Mouse (Mus musculus) neural tube, embryonic 15.5 days (tissue): ENCODE measurements around the gene Pnpla7. TPM values are rescaled to one million over a fixed set of nuclear protein-coding genes. Genes with fewer than 3 reads are reported as not detected.

Experiments
- ATAC-seq: fragments of 200-750 bp; cut with Nextera tagmentation; 2 replicates; pipeline ENCODE4 v1.8.0; 2017; ENCODE audit warnings: mild to moderate bottlenecking, moderate TSS enrichment, moderate library complexity; ENCODE audit not compliant: low FRiP score
- H3K27ac ChIP-seq: fragments of 300-500 bp; sonication (generic); replicated peaks from 2 replicates; pipeline ENCODE4 v1.5.1; 2015; ENCODE audit warnings: mild to moderate bottlenecking, inconsistent platforms
- H3K27me3 ChIP-seq: fragments of 300-500 bp; sonication (generic); replicated peaks from 2 replicates; pipeline ENCODE4 v1.6.1; 2015; ENCODE audit warnings: inconsistent platforms
- H3K36me3 ChIP-seq: fragments of 300-500 bp; sonication (generic); 2 replicates; pipeline ENCODE4 v1.6.1; 2015; ENCODE audit warnings: inconsistent platforms
- H3K4me1 ChIP-seq: fragments of 300-500 bp; sonication (generic); 2 replicates; pipeline ENCODE4 v1.6.1; 2015; ENCODE audit warnings: inconsistent platforms
- H3K4me2 ChIP-seq: fragments of 300-500 bp; sonication (generic); 2 replicates; pipeline ENCODE4 v1.6.1; 2015; ENCODE audit warnings: inconsistent platforms, mild to moderate bottlenecking, moderate library complexity
- H3K4me3 ChIP-seq: fragments of 300-500 bp; sonication (generic); replicated peaks from 2 replicates; pipeline ENCODE4 v1.5.1; 2015; ENCODE audit warnings: mild to moderate bottlenecking, inconsistent platforms
- H3K9ac ChIP-seq: fragments of 300-500 bp; sonication (generic); replicated peaks from 2 replicates; pipeline ENCODE4 v1.6.1; 2015; ENCODE audit warnings: mild to moderate bottlenecking, inconsistent platforms
- H3K9me3 ChIP-seq: fragments of 300-500 bp; sonication (generic); replicated peaks from 2 replicates; pipeline ENCODE4 v1.6.1; 2016; ENCODE audit warnings: inconsistent platforms
- WGBS: fragments of 180-500 bp; shearing (Covaris S2); methylation state at CpG from one replicate; pipeline ENCODE4 v1.1.7; 2015; ENCODE audit warnings: mixed read lengths; 5-methylcytosine and 5-hydroxymethylcytosine counted together
- polyA plus RNA-seq: library from polyadenylated mRNA; unstranded; fragments of >200 nt; fragmentation: Nextera tagmentation; extraction: Ambion mirVana; gene quantifications from 2 replicates; pipeline ENCODE4 v1.2.1, GENCODE M21; 2015

Gene Pnpla7
- polyA plus RNA-seq, 1 experiment from 2014 or later = 2.8 TPM

GRCm38 (mm10) chr2:25080076-25080475 is 104.2 kb downstream of the Pnpla7 start, which contains the start of gene Entpd8:
TSS of gene Entpd8 (plus strand) at chr2:25080304.
- H3K4me1 ChIP-seq = no peaks in the 10 kb centered on the region
- H3K27ac ChIP-seq = no peak within 1 kb of the TSS
- 68% methylated on average over 5 of the region's 5 CpGs for WGBS

GRCm38 (mm10) chr2:25083697-25084096 is 107.9 kb downstream of the Pnpla7 start:
- no peak overlapping the region for H3K4me2 ChIP-seq
- H3K36me3 ChIP-seq = no peaks in the 10 kb centered on the region
- 83% methylated on average over 4 of the region's 4 CpGs for WGBS
- H3K4me3 ChIP-seq = no peak overlapping the region
- no peaks in the 10 kb centered on the region for H3K9me3 ChIP-seq
- no peak overlapping the region for H3K9ac ChIP-seq
- H3K27me3 ChIP-seq = no peaks in the 10 kb centered on the region
- no peak overlapping the region for H3K27ac ChIP-seq
- ATAC-seq = no peak
- no peaks in the 10 kb centered on the region for H3K4me1 ChIP-seq

More at GRCm38 (mm10) chr2:25080076-25080475, 104.2 kb downstream of the Pnpla7 start, which contains the start of gene Entpd8:
- no peaks in the 10 kb centered on the region for H3K9me3 ChIP-seq
- H3K36me3 ChIP-seq = no peaks in the 10 kb centered on the region
- no peak within 1 kb of the TSS for H3K4me2 ChIP-seq
- no peak for ATAC-seq
- no peak within 1 kb of the TSS for H3K9ac ChIP-seq
- H3K4me3 ChIP-seq = no peak within 1 kb of the TSS
- no peaks in the 10 kb centered on the region for H3K27me3 ChIP-seq

- Histone ChIP-seq H3K4me1 (no peaks in the 10 kb centered on the region), H3K4me3 (no peak overlapping the region), H3K4me2 (no peak overlapping the region), H3K27ac (no peak overlapping the region), H3K27me3 (no peaks in the 10 kb centered on the region), H3K9ac (no peak overlapping the region), H3K9me3 (no peaks in the 10 kb centered on the region), H3K36me3 (no peaks in the 10 kb centered on the region)
- 68% methylated on average over 5 of the region's 5 CpGs for WGBS
- no peak for ATAC-seq
These were observed 109.7 kb downstream of the Pnpla7 start for GRCm38 (mm10) chr2:25085571-25085970.

DNA sequence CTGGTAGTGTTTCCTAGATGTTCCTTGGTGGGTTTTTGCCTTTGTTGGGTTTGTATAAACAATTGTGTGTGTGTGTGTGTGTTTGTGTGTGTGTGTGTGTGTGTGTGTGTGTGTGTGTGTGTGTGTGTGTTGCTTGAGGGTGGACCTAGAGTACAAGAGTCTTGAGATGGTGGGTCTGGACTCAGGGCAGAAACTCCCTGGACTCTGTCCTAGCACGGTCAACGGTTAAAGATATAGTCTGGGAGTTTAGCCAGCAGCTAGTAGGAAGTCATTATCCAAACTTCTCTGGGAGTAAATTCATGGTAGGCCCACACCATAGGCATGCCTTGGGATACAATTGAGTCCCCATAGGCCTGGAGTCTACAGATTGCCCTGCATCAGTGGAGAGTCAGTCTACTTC is 112.0 kb downstream of the Pnpla7 start:
- H3K36me3 ChIP-seq = no peaks in the 10 kb centered on the region
- no peaks in the 10 kb centered on the region for H3K4me1 ChIP-seq
- H3K4me3 ChIP-seq = no peak overlapping the region
- no peak overlapping the region for H3K4me2 ChIP-seq
- H3K9me3 ChIP-seq = no peaks in the 10 kb centered on the region
- ATAC-seq = no peak
- H3K27ac ChIP-seq = no peak overlapping the region
- no peak overlapping the region for H3K9ac ChIP-seq
- H3K27me3 ChIP-seq = no peaks in the 10 kb centered on the region
- 100% methylated on average over 2 of the region's 2 CpGs for WGBS

DNA sequence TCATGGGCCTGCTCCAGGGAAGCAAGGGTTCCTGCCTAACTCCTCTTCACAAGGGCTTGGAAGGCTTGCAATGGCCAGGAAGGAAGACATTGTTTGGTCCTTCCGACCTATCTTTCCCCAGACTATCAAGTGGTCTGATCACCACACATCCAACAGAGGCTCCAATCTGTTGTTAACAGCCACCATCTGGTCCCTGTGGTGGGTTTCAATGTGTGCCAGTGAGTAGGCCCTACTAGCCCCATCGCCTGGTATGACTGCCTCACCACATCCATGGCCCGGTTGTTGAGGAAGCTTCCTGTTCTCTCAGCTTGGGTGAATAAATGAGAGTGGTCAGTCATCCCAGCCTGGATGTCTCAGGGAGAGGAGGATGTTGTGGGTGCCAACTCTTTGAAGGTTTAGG is 112.8 kb downstream of the Pnpla7 start:
- Histone ChIP-seq H3K9me3 (no peaks in the 10 kb centered on the region), H3K4me3 (no peak overlapping the region), H3K36me3 (no peaks in the 10 kb centered on the region), H3K27ac (no peak overlapping the region), H3K4me2 (no peak overlapping the region), H3K4me1 (no peaks in the 10 kb centered on the region), H3K27me3 (no peaks in the 10 kb centered on the region), H3K9ac (no peak overlapping the region)
- ATAC-seq = no peak
- WGBS = 76% methylated on average over 3 of the region's 3 CpGs

DNA sequence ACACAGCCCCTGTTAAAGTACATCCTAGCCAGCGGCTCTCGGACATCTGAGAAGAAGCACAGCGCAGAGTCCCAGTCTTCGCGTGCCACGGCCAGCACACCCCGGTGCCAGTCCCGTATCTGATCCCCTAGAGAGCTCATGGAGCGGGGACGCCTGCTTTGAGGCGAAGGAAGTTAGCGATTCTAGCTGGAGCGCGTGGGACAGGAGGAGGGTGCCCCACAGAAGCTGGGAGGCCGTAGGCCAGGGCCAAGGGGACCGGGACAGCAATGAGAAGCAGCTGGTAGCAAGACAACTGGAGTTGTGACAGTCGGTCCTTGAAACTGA is 118.9 kb downstream of the Pnpla7 start:
- Histone ChIP-seq H3K4me2 (0 out of 2 replicates have a peak overlapping the region, but pooled peaks have one; percentile 3), H3K9me3 (no peaks in the 10 kb centered on the region), H3K9ac (no peak overlapping the region), H3K4me1 (no peaks in the 10 kb centered on the region), H3K27ac (no peak overlapping the region), H3K27me3 (peaks cover 7% of the 10 kb centered on the region), H3K36me3 (no peaks in the 10 kb centered on the region), H3K4me3 (no peak overlapping the region)
- WGBS = 48% methylated on average over 17 of the region's 17 CpGs
- ATAC-seq = no peak

DNA sequence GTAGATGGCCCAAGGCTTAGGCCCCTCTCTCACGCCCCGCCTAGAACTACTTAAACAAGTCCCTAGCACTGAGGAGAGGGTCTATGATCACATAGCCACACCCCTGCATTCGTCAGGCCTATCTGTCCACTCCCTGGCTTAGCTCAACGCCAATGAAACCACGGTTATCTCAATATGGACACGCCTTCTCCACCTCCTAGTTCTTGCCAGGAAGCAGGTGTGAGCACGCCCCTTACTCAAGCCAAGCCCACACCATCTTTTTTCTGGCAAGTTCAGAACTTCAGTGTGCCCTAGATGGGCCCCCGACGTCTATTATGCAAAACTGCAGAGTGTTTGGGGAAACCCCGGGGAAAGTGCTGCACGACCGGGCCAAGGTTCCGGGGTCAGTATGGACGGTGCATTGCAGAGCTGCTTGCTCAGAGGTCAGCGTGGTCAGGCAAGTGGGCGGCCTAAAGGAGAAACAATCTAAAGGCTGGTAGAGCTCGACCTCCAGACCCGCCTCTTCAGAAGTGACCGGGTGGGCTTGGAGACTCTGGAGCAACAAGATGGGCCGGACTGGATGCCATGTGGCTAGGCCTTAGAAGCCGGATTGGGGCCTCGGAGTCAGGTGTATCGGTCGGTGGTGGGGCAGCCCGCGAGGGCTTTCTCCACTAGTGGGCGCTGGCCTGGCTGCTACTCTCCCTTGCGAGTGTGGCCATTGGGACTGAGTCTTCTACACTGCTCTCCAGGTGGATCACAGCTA is 119.4 kb downstream of the Pnpla7 start, which contains the start of gene Noxa1:
TSS of gene Noxa1 (minus strand) at position 41 of the 742 bp plus-strand sequence.
- Histone ChIP-seq H3K9ac (no peak within 1 kb of the TSS), H3K36me3 (no peaks in the 10 kb centered on the region), H3K4me1 (no peaks in the 10 kb centered on the region), H3K9me3 (no peaks in the 10 kb centered on the region), H3K4me3 (no peak within 1 kb of the TSS), H3K27me3 (peaks cover 7% of the 10 kb centered on the region), H3K4me2 (0 out of 2 replicates have a peak within 1 kb of the TSS, but pooled peaks have one; percentile 3), H3K27ac (no peak within 1 kb of the TSS)
- 51% methylated on average over 28 of the region's 28 CpGs for WGBS
- ATAC-seq = no peak

DNA sequence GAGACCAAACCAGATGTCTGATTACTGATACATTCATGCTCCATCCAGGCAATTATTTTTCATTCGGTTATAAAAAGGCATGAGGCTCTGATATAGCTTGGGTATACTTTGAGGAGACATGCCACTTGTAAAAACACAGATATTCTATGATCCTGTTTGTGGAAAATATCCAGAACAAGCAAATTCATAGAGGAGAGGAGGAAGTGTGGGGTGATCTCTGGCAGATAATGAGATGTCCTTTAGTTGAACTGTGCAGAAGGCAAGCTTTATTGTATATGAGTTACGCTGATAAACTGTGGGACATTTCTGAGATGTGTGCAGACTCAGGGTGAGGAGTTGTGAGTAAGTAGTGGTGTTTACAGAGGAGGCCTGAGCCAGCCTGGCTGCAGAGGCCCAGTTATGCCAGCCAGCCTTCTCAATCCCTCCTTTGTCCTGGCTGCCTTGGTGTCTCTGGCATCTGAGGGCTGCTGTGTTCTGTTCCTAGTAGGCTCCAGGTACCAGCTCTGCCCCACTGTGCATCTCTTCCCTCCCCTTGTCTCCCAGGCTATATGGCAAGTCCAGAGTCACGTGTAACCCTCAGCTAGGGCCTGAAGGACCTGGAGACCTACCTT is 122.3 kb downstream of the Pnpla7 start:
- Histone ChIP-seq H3K9ac (no peak overlapping the region), H3K9me3 (no peaks in the 10 kb centered on the region), H3K4me3 (no peak overlapping the region), H3K27me3 (peaks cover 7% of the 10 kb centered on the region), H3K36me3 (no peaks in the 10 kb centered on the region), H3K4me2 (no peak overlapping the region), H3K4me1 (no peaks in the 10 kb centered on the region), H3K27ac (no peak overlapping the region)
- ATAC-seq = no peak
- WGBS = 76% methylated on average over 3 of the region's 3 CpGs

- H3K4me2 ChIP-seq = no peak overlapping the region
- H3K4me1 ChIP-seq = no peaks in the 10 kb centered on the region
- H3K27ac ChIP-seq = no peak overlapping the region
- no peaks in the 10 kb centered on the region for H3K36me3 ChIP-seq
- H3K9ac ChIP-seq = no peak overlapping the region
- no peak overlapping the region for H3K4me3 ChIP-seq
- peak; percentile 38; the same call in 1 of the 2 replicates for ATAC-seq
- no peaks in the 10 kb centered on the region for H3K9me3 ChIP-seq
- peaks cover 7% of the 10 kb centered on the region for H3K27me3 ChIP-seq
- WGBS = 51% methylated on average over 5 of the region's 5 CpGs
These were observed 123.1 kb downstream of the Pnpla7 start for GRCm38 (mm10) chr2:25098956-25099355.

DNA sequence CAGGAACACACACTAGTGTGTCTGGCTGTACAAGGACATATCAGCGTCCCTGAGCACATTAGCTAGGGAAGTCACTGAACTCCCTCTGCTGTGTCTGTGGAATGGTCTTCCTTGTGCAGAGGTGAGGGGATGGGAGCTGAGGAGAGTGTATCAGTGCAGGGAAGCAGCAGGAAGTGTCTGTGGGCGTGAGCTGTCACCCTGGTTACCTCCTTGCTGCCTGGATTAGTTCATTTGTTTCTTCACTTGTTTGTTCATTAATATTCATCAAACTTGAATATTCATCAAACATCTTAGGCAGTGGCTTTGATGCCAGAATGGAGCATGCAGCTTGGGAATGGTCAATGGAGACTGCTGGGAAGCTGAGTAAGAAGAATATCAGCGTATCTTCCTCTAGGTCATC is 123.9 kb downstream of the Pnpla7 start:
- no peak overlapping the region for H3K4me2 ChIP-seq
- no peak for ATAC-seq
- no peaks in the 10 kb centered on the region for H3K36me3 ChIP-seq
- H3K27ac ChIP-seq = no peak overlapping the region
- no peaks in the 10 kb centered on the region for H3K9me3 ChIP-seq
- WGBS = 49% methylated on average over 3 of the region's 3 CpGs
- H3K4me3 ChIP-seq = no peak overlapping the region
- H3K4me1 ChIP-seq = no peaks in the 10 kb centered on the region
- H3K9ac ChIP-seq = no peak overlapping the region
- H3K27me3 ChIP-seq = peaks cover 3% of the 10 kb centered on the region
